Mouse (Mus musculus) heart, adult 8-10 months (tissue): ENCODE measurements around the gene Taf4. TPM values are rescaled to one million over a fixed set of nuclear protein-coding genes. Genes with fewer than 3 reads are reported as not detected.

ENCODE experiments used
- DNase-seq: peaks from one replicate; pipeline ENCODE4 v3.0.0; 2022; ENCODE audit warnings: low spot score
- total RNA-seq, 4 experiments: library from RNA; stranded (reverse); gene quantifications; 2 replicates each; pipeline ENCODE4 v1.2.4; 2022

Taf4 gene
- total RNA-seq, 4 experiments from 2014 or later = 13.0 to 21.5 (median 16.1) TPM

DNA sequence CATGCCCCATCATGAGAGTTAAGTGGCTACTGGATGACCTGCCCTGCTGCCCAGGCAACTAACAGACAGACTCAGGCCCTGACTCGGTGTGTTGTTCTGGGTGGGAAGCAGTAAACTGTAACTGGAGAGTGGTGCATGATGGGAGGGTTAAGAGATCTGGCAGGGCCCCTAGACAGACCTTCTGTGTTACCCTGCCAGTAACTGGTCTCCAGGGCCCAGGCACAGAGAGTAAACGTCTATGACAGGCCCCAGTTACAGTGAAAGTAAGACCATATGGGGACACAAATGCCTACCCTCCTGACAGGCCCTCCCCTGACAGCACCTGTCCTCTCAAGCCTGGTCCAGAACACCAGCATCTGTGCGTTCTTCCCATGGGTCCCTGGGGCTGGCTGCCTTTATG is 113.8 kb downstream of the Taf4 start:
- DNase-seq = no peak

Other genes starting within 250 kb of the Taf4 start
- 10 to 100 TPM; 63.9 to 69.4 (median 67.0) TPM for gene Lsm14b, start 48.3 kb upstream of the Taf4 start, total RNA-seq
- gene Psma7, start 65.8 kb upstream of the Taf4 start, total RNA-seq = 100 to 1,000 TPM; 140 to 162 (median 155) TPM
- 1 to 10 TPM; 1.6 to 3.1 (median 2.4) TPM for gene Ss18l1, start 65.9 kb upstream of the Taf4 start, total RNA-seq
- 10 to 100 TPM; 29.1 to 34.0 (median 30.1) TPM for gene Mtg2, start 93.9 kb upstream of the Taf4 start, total RNA-seq
- gene Hrh3, start 127.8 kb upstream of the Taf4 start, total RNA-seq = under 1 TPM in 1 of 4 experiments, not detected in 3; 0.22 TPM
- gene Osbpl2, start 142.7 kb upstream of the Taf4 start, total RNA-seq = 10 to 100 TPM; 38.2 to 44.9 (median 39.7) TPM
- 10 to 100 TPM; 80.8 to 93.9 (median 90.0) TPM for gene Adrm1, start 194.8 kb upstream of the Taf4 start, total RNA-seq
- 100 to 1,000 TPM in 1 of 4 experiments, 10 to 100 TPM in 3; 78.1 to 110 (median 93.3) TPM for gene Lama5, start 249.2 kb upstream of the Taf4 start, total RNA-seq